Mouse (Mus musculus) intestine, postnatal 0 days (tissue): ENCODE data around the gene Slc6a21. TPM values are rescaled to one million over a fixed set of nuclear protein-coding genes. Genes with fewer than 3 reads are reported as not detected.

Experiments used
- ATAC-seq: fragments of 200-750 bp; cut with Nextera tagmentation; 2 replicates; pipeline ENCODE4 v1.8.0; 2017; ENCODE audit warnings: mild to moderate bottlenecking, moderate TSS enrichment, moderate library complexity
- H3K27ac ChIP-seq: fragments of 300-500 bp; sonication (generic); 2 replicates; pipeline ENCODE4 v1.5.1; 2014; ENCODE audit warnings: mild to moderate bottlenecking, low read depth, low read length, moderate library complexity
- H3K27me3 ChIP-seq: fragments of 300-500 bp; sonication (generic); replicated peaks from 2 replicates; pipeline ENCODE4 v1.6.1; 2014; ENCODE audit warnings: low read length, mixed read lengths; ENCODE audit not compliant: control insufficient read depth, insufficient read depth
- H3K36me3 ChIP-seq: fragments of 300-500 bp; sonication (generic); 2 replicates; pipeline ENCODE4 v1.6.1; 2014; ENCODE audit warnings: mild to moderate bottlenecking, moderate library complexity; ENCODE audit not compliant: control insufficient read depth, insufficient read depth
- H3K4me1 ChIP-seq: fragments of 300-500 bp; sonication (generic); replicated peaks from 2 replicates; pipeline ENCODE4 v1.6.1; 2014; ENCODE audit warnings: antibody characterized with exemption, low read length, mixed read lengths; ENCODE audit not compliant: control insufficient read depth, insufficient read depth
- H3K4me2 ChIP-seq: fragments of 300-500 bp; sonication (generic); replicated peaks from 2 replicates; pipeline ENCODE4 v1.6.1; 2014; ENCODE audit warnings: low read depth, mild to moderate bottlenecking, moderate library complexity
- H3K4me3 ChIP-seq: fragments of 300-500 bp; sonication (generic); 2 replicates; pipeline ENCODE4 v1.5.1; 2014; ENCODE audit warnings: low read depth, low read length
- H3K9ac ChIP-seq: fragments of 300-500 bp; sonication (generic); 2 replicates; pipeline ENCODE4 v1.6.1; 2014; ENCODE audit warnings: mild to moderate bottlenecking, low read depth, low read length
- H3K9me3 ChIP-seq: fragments of 300-500 bp; sonication (generic); 2 replicates; pipeline ENCODE4 v1.6.1; 2016; ENCODE audit warnings: mixed run types; ENCODE audit not compliant: control insufficient read depth
- CTCF ChIP-seq: sonication (generic); IDR thresholded peaks from 2 replicates; pipeline ENCODE4 v1.5.1; 2016; ENCODE audit warnings: low read depth, mild to moderate bottlenecking, control low read depth, antibody characterized with exemption, moderate library complexity
- WGBS: fragments of 180-500 bp; shearing (Covaris S2); extraction: QIAGEN DNeasy Blood & Tissue Kit; methylation state at CpG from one replicate; pipeline ENCODE4 v1.1.7; 2014; 5-methylcytosine and 5-hydroxymethylcytosine counted together
- polyA plus RNA-seq: library from polyadenylated mRNA; unstranded; fragments of >200 nt; fragmentation: Nextera tagmentation; extraction: Ambion mirVana; gene quantifications from 2 replicates; pipeline ENCODE4 v1.2.1, GENCODE M21; 2015

Slc6a21 gene
- polyA plus RNA-seq, 1 experiment from 2014 or later, result not detected

- ATAC-seq, result no peak
- Histone ChIP-seq H3K4me1 (no peaks in the 10 kb centered on the region), H3K4me3 (no peak overlapping the region), H3K4me2 (no peak overlapping the region), H3K27ac (no peak overlapping the region), H3K27me3 (peaks cover 10% of the 10 kb centered on the region), H3K9ac (no peak overlapping the region), H3K9me3 (no peaks in the 10 kb centered on the region), H3K36me3 (no peaks in the 10 kb centered on the region)
- WGBS, result 72% methylated on average over 7 of the region's 7 CpGs
- no peak for TF ChIP-seq CTCF
Observed at GRCm38 (mm10) chr7:45263006-45263607, 14.2 kb upstream of the Slc6a21 start.

- no peak overlapping the region for H3K27ac ChIP-seq
- H3K9me3 ChIP-seq, result no peaks in the 10 kb centered on the region
- WGBS, result 66% methylated on average over 3 of the region's 3 CpGs
- TF ChIP-seq CTCF, result peak; percentile 60
- H3K4me1 ChIP-seq, result no peaks in the 10 kb centered on the region
- no peaks in the 10 kb centered on the region for H3K36me3 ChIP-seq
- H3K4me3 ChIP-seq, result no peak overlapping the region
- H3K9ac ChIP-seq, result no peak overlapping the region
- H3K27me3 ChIP-seq, result peaks cover 11% of the 10 kb centered on the region
- H3K4me2 ChIP-seq, result no peak overlapping the region
- ATAC-seq, result no peak
Observed at GRCm38 (mm10) chr7:45264348-45264747, 13.0 kb upstream of the Slc6a21 start.

GRCm38 (mm10) chr7:45265518-45265917 lies 11.8 kb upstream of the Slc6a21 start:
- TF ChIP-seq CTCF, result no peak
- ATAC-seq, result no peak
- 76% methylated on average over 1 of the region's 1 CpGs for WGBS

GRCm38 (mm10) chr7:45272786-45273412 lies 4.4 kb upstream of the Slc6a21 start:
- no peaks in the 10 kb centered on the region for H3K9me3 ChIP-seq
- 33% methylated on average over 10 of the region's 10 CpGs for WGBS
- H3K4me2 ChIP-seq, result no peak overlapping the region
- no peaks in the 10 kb centered on the region for H3K4me1 ChIP-seq
- no peaks in the 10 kb centered on the region for H3K36me3 ChIP-seq
- no peak overlapping the region for H3K9ac ChIP-seq
- H3K4me3 ChIP-seq, result no peak overlapping the region
- TF ChIP-seq CTCF, result no peak
- no peak overlapping the region for H3K27ac ChIP-seq
- peaks cover 4% of the 10 kb centered on the region for H3K27me3 ChIP-seq
- ATAC-seq, result no peak

More at GRCm38 (mm10) chr7:45265518-45265917, 11.8 kb upstream of the Slc6a21 start:
- no peaks in the 10 kb centered on the region for H3K9me3 ChIP-seq
- H3K27ac ChIP-seq, result no peak overlapping the region
- peaks cover 7% of the 10 kb centered on the region for H3K27me3 ChIP-seq
- no peak overlapping the region for H3K4me3 ChIP-seq
- H3K4me1 ChIP-seq, result no peaks in the 10 kb centered on the region
- H3K9ac ChIP-seq, result no peak overlapping the region
- H3K4me2 ChIP-seq, result no peak overlapping the region
- no peaks in the 10 kb centered on the region for H3K36me3 ChIP-seq

GRCm38 (mm10) chr7:45273672-45274071 lies 3.6 kb upstream of the Slc6a21 start:
- no peak for ATAC-seq
- H3K36me3 ChIP-seq, result no peaks in the 10 kb centered on the region
- no peak for TF ChIP-seq CTCF
- H3K27me3 ChIP-seq, result no peaks in the 10 kb centered on the region; the same call in 1 of the 2 replicates
- no peaks in the 10 kb centered on the region for H3K9me3 ChIP-seq
- no peaks in the 10 kb centered on the region for H3K4me1 ChIP-seq
- no peak overlapping the region for H3K9ac ChIP-seq
- no peak overlapping the region for H3K4me3 ChIP-seq
- H3K4me2 ChIP-seq, result no peak overlapping the region
- WGBS, result 81% methylated on average over 8 of the region's 8 CpGs
- H3K27ac ChIP-seq, result no peak overlapping the region

- Histone ChIP-seq H3K27me3 (no peaks in the 10 kb centered on the region), H3K27ac (no peak overlapping the region), H3K4me2 (no peak overlapping the region), H3K4me3 (no peak overlapping the region), H3K4me1 (no peaks in the 10 kb centered on the region), H3K36me3 (no peaks in the 10 kb centered on the region), H3K9ac (no peak overlapping the region), H3K9me3 (no peaks in the 10 kb centered on the region)
- TF ChIP-seq CTCF, result no peak
- 81% methylated on average over 13 of the region's 13 CpGs for WGBS
- ATAC-seq, result no peak
Observed at GRCm38 (mm10) chr7:45286486-45286885, 9.2 kb downstream of the Slc6a21 start.
